Mouse (Mus musculus) ES-E14 (cell line): Measurements from ENCODE around the gene Rfxap. TPM values are rescaled to one million over a fixed set of nuclear protein-coding genes. Genes with fewer than 3 reads are reported as not detected.
"Not testable (repeated sequence)": the region's sequence is repeated elsewhere in the genome, so short reads cannot be mapped to it uniquely, and the experiment has no call there.

ENCODE experiments used
- DNase-seq: peaks from one replicate; pipeline ENCODE4 v3.0.0-alpha.2; 2013; ENCODE audit warnings: low read depth, low spot score
- H3K27ac ChIP-seq: 2 replicates; pipeline ENCODE4 v1.5.1; 2012; ENCODE audit warnings: low read depth, mild to moderate bottlenecking, low read length, moderate library complexity, mixed read lengths; ENCODE audit not compliant: poor library complexity, insufficient read depth, severe bottlenecking
- H3K36me3 ChIP-seq: 2 replicates; pipeline ENCODE4 v1.6.1; 2012; ENCODE audit warnings: mild to moderate bottlenecking, low read length, moderate library complexity, mixed read lengths; ENCODE audit not compliant: control insufficient read depth, poor library complexity, insufficient read depth, severe bottlenecking
- H3K4me1 ChIP-seq, 2 experiments: fragments of 150-350 bp in 1 of 2; sonication (generic) in 1 of 2; 2 replicates each; pipeline ENCODE4 v1.6.1; 2012; ENCODE audit warnings: low read length in 2 of 2, mild to moderate bottlenecking in 1 of 2, mixed read lengths in 1 of 2; ENCODE audit not compliant: control insufficient read depth in 2 of 2, insufficient read depth in 2 of 2, poor library complexity in 1 of 2
- H3K4me3 ChIP-seq, 2 experiments: fragments of 150-350 bp in 1 of 2; sonication (generic) in 1 of 2; 2 replicates each; pipeline ENCODE4 v1.5.1; 2012; ENCODE audit warnings: low read length in 2 of 2, low read depth in 1 of 2, mild to moderate bottlenecking in 1 of 2, mixed read lengths in 1 of 2; ENCODE audit not compliant: insufficient read depth in 1 of 2, poor library complexity in 1 of 2, severe bottlenecking in 1 of 2
- H3K9ac ChIP-seq: 2 replicates; pipeline ENCODE4 v1.6.1; 2012; ENCODE audit warnings: low read depth, mild to moderate bottlenecking, low read length, mixed read lengths; ENCODE audit not compliant: poor library complexity, insufficient read depth, severe bottlenecking
- H3K9me3 ChIP-seq: fragments of 150-350 bp; sonication (generic); 2 replicates; pipeline ENCODE4 v1.6.1; 2012; ENCODE audit warnings: low read depth, mild to moderate bottlenecking, low read length; ENCODE audit not compliant: control insufficient read depth, insufficient read depth
- CHD2 ChIP-seq: IDR thresholded peaks from 2 replicates; pipeline ENCODE4 v1.6.1; 2014; ENCODE audit warnings: mild to moderate bottlenecking, low read depth, low read length, inconsistent platforms
- HCFC1 ChIP-seq: IDR thresholded peaks from 2 replicates; pipeline ENCODE4 v1.6.1; 2012; ENCODE audit warnings: low read length, inconsistent platforms, borderline replicate concordance; ENCODE audit not compliant: insufficient read depth
- MAFK ChIP-seq: IDR thresholded peaks from 2 replicates; pipeline ENCODE4 v1.6.1; 2014; ENCODE audit warnings: mild to moderate bottlenecking, low read depth, low read length, inconsistent platforms; ENCODE audit not compliant: insufficient read depth
- ZC3H11A ChIP-seq: IDR thresholded peaks from 2 replicates; pipeline ENCODE4 v1.6.1; 2012; ENCODE audit warnings: low read depth, mild to moderate bottlenecking, inconsistent platforms, low read length, borderline replicate concordance
- ZNF384 ChIP-seq: IDR thresholded peaks from 2 replicates; pipeline ENCODE4 v1.6.1; 2012; ENCODE audit warnings: low read depth, low read length, inconsistent platforms
- in situ Hi-C, 2 experiments: fragments of 600-800 bp; cut with MboI; formaldehyde crosslinking; loops; one replicate each; pipeline ENCODE4 v1.15.1; 2025; ENCODE audit warnings: low sequenced_read_pairs in 2 of 2, inconsistent platforms in 1 of 2; ENCODE audit not compliant: unreplicated experiment in 2 of 2
- total RNA-seq: library from RNA; depleted of rRNA; stranded (reverse); fragments of 300-350 nt; gene quantifications from 2 replicates; pipeline ENCODE4 v1.2.3, GENCODE M21; 2012

The Rfxap gene
- total RNA-seq, 1 experiment: 18.1 TPM

- no peak overlapping the region for H3K27ac ChIP-seq
- H3K9ac ChIP-seq: no peak overlapping the region
- DNase-seq: no peak
- no peak overlapping the region for H3K4me3 ChIP-seq
- H3K36me3 ChIP-seq: no peaks in the 10 kb centered on the region
- no peaks in the 10 kb centered on the region for H3K9me3 ChIP-seq
- in situ Hi-C loops: no loop called here
- no peak for TF ChIP-seq ZC3H11A
- no peak for TF ChIP-seq MAFK
- no peak for TF ChIP-seq CHD2
- TF ChIP-seq HCFC1: no peak
- TF ChIP-seq ZNF384: no peak
- H3K4me1 ChIP-seq: peaks cover 0 to 4% of the 10 kb centered on the region in 2 experiments; a peak in 2 of 4 replicates
These were observed 40.8 kb downstream of the Rfxap start for GRCm38 (mm10) chr3:54766811-54767210.

GRCm38 (mm10) chr3:54766034-54766433, 41.6 kb downstream of the Rfxap start:
- no peaks in the 10 kb centered on the region for H3K36me3 ChIP-seq
- no peaks in the 10 kb centered on the region for H3K9me3 ChIP-seq
- TF ChIP-seq ZNF384 (peak; percentile 83), MAFK (no peak)
- DNase-seq: no peak
- no peak overlapping the region for H3K27ac ChIP-seq
- no peak overlapping the region for H3K9ac ChIP-seq
- in situ Hi-C loops: no loop called here
- H3K4me1 ChIP-seq: peaks cover 0 to 4% of the 10 kb centered on the region in 2 experiments; a peak in 2 of 4 replicates
- H3K4me3 ChIP-seq: no peak overlapping the region

- DNase-seq, H3K9me3 ChIP-seq, H3K9ac ChIP-seq, H3K27ac ChIP-seq, H3K4me3 ChIP-seq, H3K4me1 ChIP-seq, H3K36me3 ChIP-seq, in situ Hi-C loops: not testable (repeated sequence)
These were observed 42.1 kb downstream of the Rfxap start for GRCm38 (mm10) chr3:54765521-54765920.

GRCm38 (mm10) chr3:54764418-54764817, 43.2 kb downstream of the Rfxap start:
- H3K9ac ChIP-seq: no peak overlapping the region; the same call in 1 of the 2 replicates
- in situ Hi-C loops: no loop called here

GRCm38 (mm10) chr3:54761258-54761657, 46.3 kb downstream of the Rfxap start:
- peaks cover 0 to 4% of the 10 kb centered on the region in 2 experiments; a peak in 2 of 4 replicates for H3K4me1 ChIP-seq
- in situ Hi-C loops: no loop called here
- no peak for DNase-seq

More at GRCm38 (mm10) chr3:54764418-54764817, 43.2 kb downstream of the Rfxap start:
- DNase-seq: no peak
- Histone ChIP-seq H3K4me3 (no peak overlapping the region), H3K9me3 (no peaks in the 10 kb centered on the region), H3K36me3 (no peaks in the 10 kb centered on the region), H3K4me1 (peaks cover 0 to 4% of the 10 kb centered on the region in 2 experiments; a peak in 2 of 4 replicates), H3K27ac (no peak overlapping the region)
- TF ChIP-seq MAFK (no peak), ZC3H11A (no peak)

More at GRCm38 (mm10) chr3:54761258-54761657, 46.3 kb downstream of the Rfxap start:
- Histone ChIP-seq H3K36me3 (no peaks in the 10 kb centered on the region), H3K9ac (no peak overlapping the region), H3K9me3 (no peaks in the 10 kb centered on the region), H3K27ac (no peak overlapping the region), H3K4me3 (no peak overlapping the region)
- TF ChIP-seq MAFK (no peak), ZC3H11A (no peak), HCFC1 (no peak), CHD2 (no peak), ZNF384 (no peak)
